Mouse (Mus musculus): ENCODE results near the gene Defb22. TPM values are rescaled to one million over a fixed set of nuclear protein-coding genes. Genes with fewer than 3 reads are reported as not detected.

Defb22 gene
- polyA plus RNA-seq, 1 experiment from 2014 or later, result not detected

GRCm38 (mm10) chr2:152500204-152500862 lies 10.4 kb upstream of the Defb22 start:
- Histone ChIP-seq H3K4me1 (ENCODE audit: insufficient read depth) (no peaks in the 10 kb centered on the region), H3K36me3 (replicated peaks; ENCODE audit: insufficient read depth, low read length) (no peaks in the 10 kb centered on the region), H3K27ac (ENCODE audit: low read depth) (no peak overlapping the region), H3K9ac (replicated peaks) (no peak overlapping the region), H3K9me3 (ENCODE audit: low read length) (no peaks in the 10 kb centered on the region), H3K27me3 (ENCODE audit: insufficient read depth, low read length) (no peaks in the 10 kb centered on the region), H3K4me3 (ENCODE audit: low read depth, low read length) (no peak overlapping the region), H3K4me2 (ENCODE audit: low read depth, low read length) (no peak overlapping the region)
- 63% methylated on average over 7 of the region's 7 CpGs for WGBS (ENCODE audit: insufficient replicate concordance)
- DNase-seq (no peak), ATAC-seq (no peak)
- TF ChIP-seq CTCF (IDR thresholded peaks at IDR 0.05; ENCODE audit: low read depth), result no peak
- no peak for TF ChIP-seq EP300 (IDR thresholded peaks at IDR 0.05; ENCODE audit: low read depth)

- WGBS (ENCODE audit: insufficient replicate concordance), result 71% methylated on average over 6 of the region's 6 CpGs
- DNase-seq, result no peak
- no peak overlapping the region for H3K4me3 ChIP-seq (ENCODE audit: low read depth, low read length)
- H3K4me1 ChIP-seq (ENCODE audit: insufficient read depth), result no peaks in the 10 kb centered on the region
- no peaks in the 10 kb centered on the region for H3K27me3 ChIP-seq (ENCODE audit: insufficient read depth, low read length)
- ATAC-seq, result no peak
- no peaks in the 10 kb centered on the region for H3K9me3 ChIP-seq (ENCODE audit: low read length)
- TF ChIP-seq CTCF (IDR thresholded peaks at IDR 0.05; ENCODE audit: low read depth) (no peak), EP300 (IDR thresholded peaks at IDR 0.05; ENCODE audit: low read depth) (no peak)
- H3K36me3 ChIP-seq (replicated peaks; ENCODE audit: insufficient read depth, low read length), result no peaks in the 10 kb centered on the region
- H3K9ac ChIP-seq (replicated peaks), result no peak overlapping the region
- no peak overlapping the region for H3K27ac ChIP-seq (ENCODE audit: low read depth)
- no peak overlapping the region for H3K4me2 ChIP-seq (ENCODE audit: low read depth, low read length)
Measured at GRCm38 (mm10) chr2:152498020-152498419, 8.1 kb upstream of the Defb22 start.

- no peak overlapping the region for H3K4me3 ChIP-seq (ENCODE audit: low read depth, low read length)
- WGBS (ENCODE audit: insufficient replicate concordance), result 69% methylated on average over 6 of the region's 6 CpGs
- H3K9me3 ChIP-seq (ENCODE audit: low read length), result no peaks in the 10 kb centered on the region
- H3K4me2 ChIP-seq (ENCODE audit: low read depth, low read length), result no peak overlapping the region
- H3K36me3 ChIP-seq (replicated peaks; ENCODE audit: insufficient read depth, low read length), result no peaks in the 10 kb centered on the region
- DNase-seq, result no peak
- no peaks in the 10 kb centered on the region for H3K4me1 ChIP-seq (ENCODE audit: insufficient read depth)
- no peak for TF ChIP-seq EP300 (IDR thresholded peaks at IDR 0.05; ENCODE audit: low read depth)
- no peak for TF ChIP-seq CTCF (IDR thresholded peaks at IDR 0.05; ENCODE audit: low read depth)
- ATAC-seq, result no peak
- H3K27ac ChIP-seq (ENCODE audit: low read depth), result no peak overlapping the region
- H3K27me3 ChIP-seq (ENCODE audit: insufficient read depth, low read length), result no peaks in the 10 kb centered on the region
- no peak overlapping the region for H3K9ac ChIP-seq (replicated peaks)
Measured at GRCm38 (mm10) chr2:152493151-152493550, 3.2 kb upstream of the Defb22 start.

- TF ChIP-seq CTCF (IDR thresholded peaks at IDR 0.05; ENCODE audit: low read depth), result peak; percentile 54
- no peak for TF ChIP-seq EP300 (IDR thresholded peaks at IDR 0.05; ENCODE audit: low read depth)
- Histone ChIP-seq H3K4me2 (ENCODE audit: low read depth, low read length) (no peak overlapping the region), H3K27me3 (ENCODE audit: insufficient read depth, low read length) (no peaks in the 10 kb centered on the region), H3K27ac (ENCODE audit: low read depth) (no peak overlapping the region), H3K36me3 (replicated peaks; ENCODE audit: insufficient read depth, low read length) (no peaks in the 10 kb centered on the region), H3K4me1 (ENCODE audit: insufficient read depth) (no peaks in the 10 kb centered on the region), H3K9ac (replicated peaks) (no peak overlapping the region), H3K9me3 (ENCODE audit: low read length) (no peaks in the 10 kb centered on the region), H3K4me3 (ENCODE audit: low read depth, low read length) (no peak overlapping the region)
- DNase-seq, result peak; percentile 23
- ATAC-seq, result no peak
- WGBS (ENCODE audit: insufficient replicate concordance), result 60% methylated on average over 2 of the region's 2 CpGs
Measured at GRCm38 (mm10) chr2:152487024-152487423, 2.9 kb downstream of the Defb22 start.

- WGBS (ENCODE audit: insufficient replicate concordance), result 78% methylated on average over 7 of the region's 7 CpGs
- no peak for ATAC-seq
- Histone ChIP-seq H3K27ac (ENCODE audit: low read depth) (no peak overlapping the region), H3K4me1 (ENCODE audit: insufficient read depth) (no peaks in the 10 kb centered on the region), H3K4me2 (ENCODE audit: low read depth, low read length) (no peak overlapping the region), H3K36me3 (replicated peaks; ENCODE audit: insufficient read depth, low read length) (no peaks in the 10 kb centered on the region), H3K9me3 (ENCODE audit: low read length) (no peaks in the 10 kb centered on the region), H3K27me3 (ENCODE audit: insufficient read depth, low read length) (no peaks in the 10 kb centered on the region), H3K4me3 (ENCODE audit: low read depth, low read length) (no peak overlapping the region), H3K9ac (replicated peaks) (no peak overlapping the region)
- TF ChIP-seq CTCF (IDR thresholded peaks at IDR 0.05; ENCODE audit: low read depth) (no peak), EP300 (IDR thresholded peaks at IDR 0.05; ENCODE audit: low read depth) (no peak)
- no peak for DNase-seq
Measured at GRCm38 (mm10) chr2:152481726-152482125, 8.2 kb downstream of the Defb22 start.

GRCm38 (mm10) chr2:152480881-152481280 lies 9.1 kb downstream of the Defb22 start:
- Histone ChIP-seq H3K4me1 (ENCODE audit: insufficient read depth) (no peaks in the 10 kb centered on the region), H3K27me3 (ENCODE audit: insufficient read depth, low read length) (no peaks in the 10 kb centered on the region), H3K36me3 (replicated peaks; ENCODE audit: insufficient read depth, low read length) (no peaks in the 10 kb centered on the region), H3K4me2 (ENCODE audit: low read depth, low read length) (no peak overlapping the region), H3K9ac (replicated peaks) (no peak overlapping the region), H3K9me3 (ENCODE audit: low read length) (no peaks in the 10 kb centered on the region), H3K4me3 (ENCODE audit: low read depth, low read length) (no peak overlapping the region), H3K27ac (ENCODE audit: low read depth) (no peak overlapping the region)
- DNase-seq (no peak), ATAC-seq (no peak)
- TF ChIP-seq CTCF (IDR thresholded peaks at IDR 0.05; ENCODE audit: low read depth), result no peak
- no peak for TF ChIP-seq EP300 (IDR thresholded peaks at IDR 0.05; ENCODE audit: low read depth)
- WGBS (ENCODE audit: insufficient replicate concordance), result 67% methylated on average over 3 of the region's 3 CpGs
